In genomic region chr8:120666807-120667470, GRCm38 (mm10) we compare ENCODE assay signal across 8 mouse cellular contexts. TPM values are rescaled to one million over a fixed set of nuclear protein-coding genes. Genes with fewer than 3 reads are reported as not detected.
A peak's percentile ranks its signal among the peaks of the same experiment; 100 is the strongest.
DNase-seq lines count a peak whose midpoint lies in the region; ATAC-seq and TF ChIP-seq lines count a peak whose summit lies in the region.

No protein-coding gene starts in this region.

- H3K27ac ChIP-seq in spleen, adult 2 months (ENCODE audit: insufficient read depth, low read length): no peak overlapping the region
- H3K27ac ChIP-seq in embryonic facial prominence, embryonic 11.5 days (replicated peaks; ENCODE audit: low read depth, low read length): no peak overlapping the region
- H3K27ac ChIP-seq in limb, embryonic 11.5 days (replicated peaks; ENCODE audit: low read depth, low read length): no peak overlapping the region
- peak overlapping the region; percentile 83; the same call in 1 of the 2 replicates for H3K27ac ChIP-seq in stomach, embryonic 15.5 days

- no peaks in the 10 kb centered on the region for H3K9me3 ChIP-seq in embryonic facial prominence, embryonic 11.5 days (replicated peaks; ENCODE audit: control insufficient read depth, low read length)
- H3K9me3 ChIP-seq in limb, embryonic 11.5 days (ENCODE audit: control insufficient read depth, low read length): no peaks in the 10 kb centered on the region
- no peaks in the 10 kb centered on the region for H3K9me3 ChIP-seq in stomach, embryonic 15.5 days

- H3K36me3 ChIP-seq in spleen, adult 2 months (ENCODE audit: control insufficient read depth, insufficient read depth, low read length): peaks cover 7% of the 10 kb centered on the region; the same call in 1 of the 2 replicates
- H3K36me3 ChIP-seq in embryonic facial prominence, embryonic 11.5 days (replicated peaks; ENCODE audit: control insufficient read depth, insufficient read depth, low read depth, low read length): no peaks in the 10 kb centered on the region; the same call in 1 of the 2 replicates
- H3K36me3 ChIP-seq in limb, embryonic 11.5 days (ENCODE audit: control insufficient read depth, insufficient read depth, low read length): peaks cover 7% of the 10 kb centered on the region
- H3K36me3 ChIP-seq in stomach, embryonic 15.5 days: peaks cover 17% of the 10 kb centered on the region

- H3K9ac ChIP-seq in embryonic facial prominence, embryonic 11.5 days (replicated peaks; ENCODE audit: low read length): peak overlapping the region; percentile 93
- H3K9ac ChIP-seq in limb, embryonic 11.5 days (ENCODE audit: low read length): peak overlapping the region; percentile 95
- peak overlapping the region; percentile 96; the same call in 1 of the 2 replicates for H3K9ac ChIP-seq in stomach, embryonic 15.5 days

- no peaks in the 10 kb centered on the region for H3K27me3 ChIP-seq in spleen, adult 2 months (ENCODE audit: control insufficient read depth, insufficient read depth, low read length)
- no peaks in the 10 kb centered on the region for H3K27me3 ChIP-seq in embryonic facial prominence, embryonic 11.5 days (ENCODE audit: control insufficient read depth, insufficient read depth, low read length)
- no peaks in the 10 kb centered on the region for H3K27me3 ChIP-seq in limb, embryonic 11.5 days (ENCODE audit: control insufficient read depth, insufficient read depth, low read length)
- H3K27me3 ChIP-seq in stomach, embryonic 15.5 days (replicated peaks): no peaks in the 10 kb centered on the region

- H3K4me1 ChIP-seq in spleen, adult 2 months (ENCODE audit: control insufficient read depth, insufficient read depth, insufficient read length): peaks cover 18% of the 10 kb centered on the region
- H3K4me1 ChIP-seq in embryonic facial prominence, embryonic 11.5 days (ENCODE audit: control insufficient read depth, insufficient read depth, low read length): peaks cover 4% of the 10 kb centered on the region; the same call in 1 of the 2 replicates
- H3K4me1 ChIP-seq in limb, embryonic 11.5 days (ENCODE audit: control insufficient read depth, insufficient read depth, low read length): peaks cover 19% of the 10 kb centered on the region
- H3K4me1 ChIP-seq in stomach, embryonic 15.5 days: peaks cover 47% of the 10 kb centered on the region

- ATAC-seq in embryonic facial prominence, embryonic 11.5 days (replicated peaks; ENCODE audit: insufficient number of reproducible peaks, low FRiP score, low TSS enrichment, low read depth): no peak
- no peak for ATAC-seq in limb, embryonic 11.5 days (ENCODE audit: insufficient number of reproducible peaks, low FRiP score, low TSS enrichment, low read depth)
- no peak for ATAC-seq in stomach, embryonic 15.5 days (ENCODE audit: insufficient read depth, low FRiP score, low read depth)

- WGBS in spleen, adult 2 months: 14% methylated on average over 17 of the region's 17 CpGs
- 1% methylated on average over 17 of the region's 17 CpGs for WGBS in embryonic facial prominence, embryonic 11.5 days
- 4% methylated on average over 17 of the region's 17 CpGs for WGBS in limb, embryonic 11.5 days
- 4% methylated on average over 17 of the region's 17 CpGs for WGBS in stomach, embryonic 15.5 days

- TF ChIP-seq CTCF in spleen, adult 2 months (IDR thresholded peaks at IDR 0.05; ENCODE audit: extremely low read depth, insufficient read depth, insufficient read length, insufficient replicate concordance): no peak

- no peak for TF ChIP-seq POLR2A in spleen, adult 2 months (IDR thresholded peaks at IDR 0.05; ENCODE audit: low read depth, low read length)

- peak overlapping the region; percentile 94 for H3K4me3 ChIP-seq in spleen, adult 2 months (ENCODE audit: extremely low read depth, insufficient read depth, insufficient read length)
- peak overlapping the region; percentile 96 for H3K4me3 ChIP-seq in embryonic facial prominence, embryonic 11.5 days (ENCODE audit: low read depth, low read length)
- H3K4me3 ChIP-seq in limb, embryonic 11.5 days (ENCODE audit: low read depth, low read length): peak overlapping the region; percentile 97
- H3K4me3 ChIP-seq in stomach, embryonic 15.5 days (replicated peaks): peak overlapping the region; percentile 97

- no peak for DNase-seq in spleen, adult 2 months (ENCODE audit: low read depth in 1 of 2, low spot score in 2 of 2)
- no peak for DNase-seq in spleen, postnatal 10 days (ENCODE audit: low spot score in 2 of 2)
- peak; percentile 30 for DNase-seq in embryonic facial prominence, embryonic 11.5 days (ENCODE audit: low spot score)
- DNase-seq in limb, embryonic 11.5 days (ENCODE audit: low spot score): peak; percentile 24
- no peak for DNase-seq in layer of hippocampus, adult 18-20 months (ENCODE audit: low spot score in 2 of 2)
- no peak for DNase-seq in gastrocnemius, postnatal 10 days
- no peak for DNase-seq in urinary bladder, postnatal 4 days (ENCODE audit: low spot score in 2 of 2)

- H3K4me2 ChIP-seq in embryonic facial prominence, embryonic 11.5 days (ENCODE audit: low read depth, low read length): peak overlapping the region; percentile 64
- peak overlapping the region; percentile 90 for H3K4me2 ChIP-seq in limb, embryonic 11.5 days (ENCODE audit: low read depth, severe bottlenecking)
- peak overlapping the region; percentile 66 for H3K4me2 ChIP-seq in stomach, embryonic 15.5 days

RNA-seq across cellular contexts. Expression of gene Gm27021, which starts 0.9 kb away (rescaled TPM):
- polyA plus RNA-seq in spleen, adult 2 months (2012; rRNA removed): 0.18 and 2.8 TPM in 2 replicates
- 1.8 and 3.0 TPM in 2 replicates for polyA plus RNA-seq in embryonic facial prominence, embryonic 11.5 days (2014; fragmentation: Nextera tagmentation; extraction: Ambion mirVana)
- polyA plus RNA-seq in limb, embryonic 11.5 days (2014; fragmentation: Nextera tagmentation; extraction: Ambion mirVana): 1.7 and 2.1 TPM in 2 replicates
- polyA plus RNA-seq in stomach, embryonic 15.5 days (2015; fragmentation: Nextera tagmentation; extraction: Ambion mirVana): 2.0 and 3.0 TPM in 2 replicates
- total RNA-seq in layer of hippocampus, adult 18-20 months (2021): 1 to 10 TPM; 1.4 to 2.0 TPM
- total RNA-seq in gastrocnemius, postnatal 10 days (2021): not detected

RNA-seq across cellular contexts. Expression of gene Cox4i1, which starts 1.1 kb away (rescaled TPM):
- 437 and 535 TPM in 2 replicates for polyA plus RNA-seq in spleen, adult 2 months (2012; rRNA removed)
- 854 and 888 TPM in 2 replicates for polyA plus RNA-seq in embryonic facial prominence, embryonic 11.5 days (2014; fragmentation: Nextera tagmentation; extraction: Ambion mirVana)
- polyA plus RNA-seq in limb, embryonic 11.5 days (2014; fragmentation: Nextera tagmentation; extraction: Ambion mirVana): 876 and 921 TPM in 2 replicates
- 1,112 and 1,167 TPM in 2 replicates for polyA plus RNA-seq in stomach, embryonic 15.5 days (2015; fragmentation: Nextera tagmentation; extraction: Ambion mirVana)
- 1,000 to 10,000 TPM; 1,117 to 1,130 TPM for total RNA-seq in layer of hippocampus, adult 18-20 months (2021)
- 1,000 to 10,000 TPM; 1,346 to 1,605 TPM for total RNA-seq in gastrocnemius, postnatal 10 days (2021)

RNA-seq across cellular contexts. Expression of gene Emc8, which starts 1.4 kb away (rescaled TPM):
- 45.7 and 75.1 TPM in 2 replicates for polyA plus RNA-seq in spleen, adult 2 months (2012; rRNA removed)
- 322 and 338 TPM in 2 replicates for polyA plus RNA-seq in embryonic facial prominence, embryonic 11.5 days (2014; fragmentation: Nextera tagmentation; extraction: Ambion mirVana)
- 369 TPM in 2 replicates for polyA plus RNA-seq in limb, embryonic 11.5 days (2014; fragmentation: Nextera tagmentation; extraction: Ambion mirVana)
- 208 and 227 TPM in 2 replicates for polyA plus RNA-seq in stomach, embryonic 15.5 days (2015; fragmentation: Nextera tagmentation; extraction: Ambion mirVana)
- total RNA-seq in layer of hippocampus, adult 18-20 months (2021): 10 to 100 TPM; 74.7 to 96.9 TPM
- total RNA-seq in gastrocnemius, postnatal 10 days (2021): 10 to 100 TPM; 42.7 to 47.2 TPM

RNA-seq across cellular contexts. Expression of gene 1190005I06Rik, which starts 19.5 kb away (rescaled TPM):
- polyA plus RNA-seq in spleen, adult 2 months (2012; rRNA removed): 0.42 and 0.74 TPM in 2 replicates
- polyA plus RNA-seq in embryonic facial prominence, embryonic 11.5 days (2014; fragmentation: Nextera tagmentation; extraction: Ambion mirVana): 3.4 and 5.9 TPM in 2 replicates
- 4.7 and 6.2 TPM in 2 replicates for polyA plus RNA-seq in limb, embryonic 11.5 days (2014; fragmentation: Nextera tagmentation; extraction: Ambion mirVana)
- 2.4 and 3.8 TPM in 2 replicates for polyA plus RNA-seq in stomach, embryonic 15.5 days (2015; fragmentation: Nextera tagmentation; extraction: Ambion mirVana)
- 10 to 100 TPM; 17.4 to 17.6 TPM for total RNA-seq in layer of hippocampus, adult 18-20 months (2021)
- 1 to 10 TPM in 1 of 2 experiments, under 1 TPM in 1; 0.65 to 1.3 TPM for total RNA-seq in gastrocnemius, postnatal 10 days (2021)

Comparison
In these comparisons a context has a peak if more than half of its experiments do, and no peak if none do; other contexts are left out.
1. DNase-seq: peak in embryonic facial prominence, embryonic 11.5 days (single experiment) and limb, embryonic 11.5 days (single experiment); none in spleen, adult 2 months (0 of 2), spleen, postnatal 10 days (0 of 2), layer of hippocampus, adult 18-20 months (0 of 2), gastrocnemius, postnatal 10 days (single experiment) and urinary bladder, postnatal 4 days (0 of 2).
2. Peak in every context shown above with its lines, with median percentiles within 50 percentile points of each other: H3K4me3 ChIP-seq, H3K4me2 ChIP-seq and H3K9ac ChIP-seq.